Mouse (Mus musculus) Muller cell, postnatal 12 days (primary cell): ENCODE measurements around the gene Paox.

Experiments
- DNase-seq: peaks from one replicate; pipeline ENCODE4 v3.0.0-alpha.2; 2015; ENCODE audit errors: inconsistent ontology term

Paox gene

GRCm38 (mm10) chr7:140115583-140116328 is at the start of gene Paox:
Gene Paox (plus strand): TSS chr7:140115799.
- peak; percentile 72 for DNase-seq

GRCm38 (mm10) chr7:140067397-140067796 is 48.2 kb upstream of the Paox start:
- no peak for DNase-seq

- no peak for DNase-seq
Observed at GRCm38 (mm10) chr7:140070042-140070711, 45.4 kb upstream of the Paox start.

DNA sequence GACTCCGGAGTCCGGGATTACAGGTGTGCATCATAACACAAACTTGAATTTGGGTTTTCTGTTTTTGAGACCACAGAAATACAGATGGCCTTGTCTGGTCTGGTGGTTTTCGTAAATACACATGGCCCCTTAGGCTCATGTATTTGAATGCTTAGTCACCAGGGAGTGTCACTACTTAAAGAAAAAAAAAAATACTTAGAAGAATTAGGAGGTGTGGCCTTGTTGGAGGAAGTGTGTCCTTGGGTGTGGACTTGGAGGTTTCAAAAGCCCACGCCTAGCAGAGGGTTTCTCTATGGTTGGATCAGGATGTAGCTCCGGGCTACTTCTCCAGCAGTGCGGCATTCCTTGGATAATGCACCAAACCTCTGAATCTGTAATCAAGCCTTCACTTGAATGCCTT is 37.9 kb upstream of the Paox start:
- no peak for DNase-seq

DNA sequence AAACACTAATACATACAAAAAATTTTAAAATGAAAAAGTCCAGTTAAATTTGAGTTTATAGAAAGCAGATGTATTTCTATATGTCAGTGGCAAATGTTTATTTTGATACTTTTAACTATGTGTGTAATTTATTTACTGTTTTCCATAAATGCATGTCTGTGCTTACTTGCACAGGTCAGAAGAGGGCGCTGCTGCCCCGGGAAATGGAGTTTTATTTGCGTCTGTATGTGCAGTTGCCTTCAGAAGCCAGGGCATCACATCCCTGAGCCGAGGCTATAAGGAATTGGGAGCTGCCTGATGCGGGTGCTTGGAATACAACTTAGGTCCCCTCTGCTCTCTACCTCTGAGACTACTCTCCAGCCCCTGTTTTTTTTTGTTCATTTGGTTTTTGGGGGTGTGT is 36.9 kb upstream of the Paox start:
- DNase-seq: peak; percentile 66

DNA sequence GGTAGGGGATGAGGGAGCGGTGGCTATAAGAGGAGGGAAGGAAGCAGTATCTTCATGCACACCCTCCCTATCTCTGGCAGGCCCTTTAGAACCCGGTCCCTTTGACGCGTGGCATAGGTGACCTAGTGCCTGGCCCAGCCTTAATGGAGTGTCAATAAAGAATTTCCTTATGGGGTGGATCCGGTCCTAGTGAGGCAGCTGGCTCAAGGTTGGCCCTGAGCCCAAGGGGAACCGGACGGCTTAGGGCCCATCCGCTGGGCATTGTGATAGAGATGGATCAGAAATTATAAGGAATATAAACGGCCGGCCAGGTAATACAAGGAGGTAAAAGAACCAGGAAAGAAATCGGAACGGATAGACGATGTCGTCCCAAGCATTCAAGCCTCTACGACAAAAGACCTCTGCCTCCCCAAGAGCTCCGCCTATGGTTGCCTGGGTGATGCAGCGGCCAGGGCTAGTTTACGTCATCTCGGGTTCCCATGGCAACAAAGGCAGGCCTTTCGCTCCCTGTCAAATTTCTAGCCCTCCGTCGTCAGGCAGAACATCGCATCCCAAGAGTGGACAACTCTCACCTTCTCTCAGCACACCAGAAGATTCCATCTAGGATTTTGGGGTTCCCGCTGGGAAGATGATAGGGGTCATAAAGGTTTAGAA is 35.0 kb upstream of the Paox start:
- peak; percentile 77 for DNase-seq

DNA sequence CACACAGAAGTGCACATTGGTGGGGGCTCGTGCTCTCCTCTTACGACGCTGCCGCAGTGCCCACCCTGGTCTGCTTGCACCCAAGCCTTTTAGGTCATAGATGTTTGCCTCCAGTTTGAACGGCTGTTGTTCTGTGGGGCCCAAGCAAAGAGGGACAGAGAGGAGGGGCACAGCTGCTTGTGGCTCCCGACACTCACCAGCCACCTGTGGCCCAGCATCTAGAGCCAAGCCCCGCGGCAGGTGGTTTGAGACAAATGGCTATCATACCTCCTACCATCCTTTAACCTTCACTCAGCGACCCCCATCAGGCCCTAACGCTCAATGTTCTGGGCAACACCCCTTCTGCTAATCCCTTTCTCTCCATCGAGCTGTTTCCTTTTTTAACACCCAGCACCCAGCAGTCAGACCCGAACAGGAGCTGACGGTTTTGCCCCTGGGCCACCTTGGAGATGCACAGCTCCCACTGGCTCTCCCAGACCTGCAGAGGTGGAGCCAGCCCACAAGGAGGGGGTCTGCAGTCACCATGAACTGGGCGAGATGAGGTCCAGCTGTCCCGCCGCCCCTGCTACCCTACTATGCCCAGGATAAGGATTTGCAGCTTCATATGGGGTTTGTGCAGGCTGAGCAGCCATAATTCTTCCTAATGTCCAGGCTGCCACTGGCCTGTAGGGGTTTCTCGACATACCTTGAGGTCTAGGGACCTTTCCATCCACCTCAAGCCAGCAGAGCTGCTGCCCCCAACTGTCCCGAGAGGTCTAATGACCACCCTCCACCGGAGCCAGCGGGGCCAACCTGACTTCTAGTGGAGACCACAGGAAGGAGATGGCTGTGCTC is 34.0 kb upstream of the Paox start:
- DNase-seq: no peak

DNA sequence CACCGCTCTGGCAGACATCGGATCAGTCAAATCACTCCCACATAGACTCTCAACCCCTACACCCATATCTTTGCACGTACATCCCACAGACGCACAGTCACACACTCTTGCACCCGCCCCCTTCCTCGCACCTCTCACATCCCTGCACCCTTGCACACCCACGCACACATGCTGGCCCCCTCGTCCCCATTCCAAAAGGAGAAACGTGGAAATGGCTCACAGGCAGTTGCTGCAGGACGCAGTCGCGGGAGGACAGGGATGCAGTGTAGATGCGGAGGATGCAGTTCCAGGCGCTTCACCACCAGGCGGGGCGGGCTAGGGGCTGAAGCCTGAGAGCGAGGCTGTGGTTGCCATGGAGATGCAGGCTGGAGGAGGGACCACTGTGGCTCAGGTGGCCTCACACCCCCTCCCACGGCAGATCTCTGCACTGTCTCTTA is 33.3 kb upstream of the Paox start, which contains the start of gene Caly:
Gene Caly (minus strand): TSS at position 307 of the 437 bp plus-strand sequence.
- peak; percentile 58 for DNase-seq

DNA sequence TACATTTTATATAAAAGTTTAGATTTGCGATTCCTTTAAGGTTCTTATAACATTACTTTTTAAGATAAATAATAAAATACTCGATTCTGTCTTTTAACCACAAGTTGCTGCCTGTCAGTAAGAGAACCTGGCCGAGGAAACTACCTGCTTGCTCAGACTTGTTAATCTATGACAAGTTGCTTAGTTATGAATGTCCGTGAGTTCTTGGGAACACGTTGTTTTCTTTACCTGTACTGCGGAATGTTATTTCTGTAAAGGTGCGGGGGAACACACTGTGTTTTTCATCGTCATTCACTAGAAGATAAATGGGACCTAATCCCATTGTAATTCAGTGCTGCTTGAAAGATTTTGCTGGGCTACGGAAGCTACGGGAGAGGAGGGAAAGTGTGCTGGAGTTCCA is 25.0 kb upstream of the Paox start:
- no peak for DNase-seq

- DNase-seq: no peak
Observed at GRCm38 (mm10) chr7:140092924-140093528, 22.6 kb upstream of the Paox start, which contains the start of gene Prap1. Gene Prap1 (plus strand): TSS chr7:140093395.

DNA sequence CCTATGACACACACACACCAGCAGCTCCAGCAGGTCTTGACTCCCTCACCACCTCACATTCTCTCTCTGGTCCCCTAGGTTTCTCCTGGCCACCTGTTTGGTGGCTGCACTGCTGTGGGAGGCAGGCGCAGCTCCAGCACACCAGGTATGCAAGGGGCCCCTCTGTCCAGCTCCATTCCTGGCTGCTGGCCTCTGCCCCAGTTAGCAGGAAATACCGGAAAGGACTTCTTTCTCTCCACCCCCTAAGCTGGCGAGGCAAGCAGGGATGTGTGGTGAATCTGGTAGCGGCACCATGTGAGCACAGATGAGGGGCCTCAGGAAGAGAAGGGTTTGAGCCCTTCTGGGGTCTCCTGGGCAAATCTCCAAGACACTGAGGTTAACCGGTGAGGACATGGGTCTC is 20.6 kb upstream of the Paox start:
- DNase-seq: no peak

- DNase-seq: no peak
Observed at GRCm38 (mm10) chr7:140095556-140095955, 20.0 kb upstream of the Paox start.

- no peak for DNase-seq
Observed at GRCm38 (mm10) chr7:140096055-140096454, 19.5 kb upstream of the Paox start.

GRCm38 (mm10) chr7:140098466-140098865 is 17.1 kb upstream of the Paox start:
- no peak for DNase-seq

- no peak for DNase-seq
Observed at GRCm38 (mm10) chr7:140101498-140101897, 14.1 kb upstream of the Paox start.

DNA sequence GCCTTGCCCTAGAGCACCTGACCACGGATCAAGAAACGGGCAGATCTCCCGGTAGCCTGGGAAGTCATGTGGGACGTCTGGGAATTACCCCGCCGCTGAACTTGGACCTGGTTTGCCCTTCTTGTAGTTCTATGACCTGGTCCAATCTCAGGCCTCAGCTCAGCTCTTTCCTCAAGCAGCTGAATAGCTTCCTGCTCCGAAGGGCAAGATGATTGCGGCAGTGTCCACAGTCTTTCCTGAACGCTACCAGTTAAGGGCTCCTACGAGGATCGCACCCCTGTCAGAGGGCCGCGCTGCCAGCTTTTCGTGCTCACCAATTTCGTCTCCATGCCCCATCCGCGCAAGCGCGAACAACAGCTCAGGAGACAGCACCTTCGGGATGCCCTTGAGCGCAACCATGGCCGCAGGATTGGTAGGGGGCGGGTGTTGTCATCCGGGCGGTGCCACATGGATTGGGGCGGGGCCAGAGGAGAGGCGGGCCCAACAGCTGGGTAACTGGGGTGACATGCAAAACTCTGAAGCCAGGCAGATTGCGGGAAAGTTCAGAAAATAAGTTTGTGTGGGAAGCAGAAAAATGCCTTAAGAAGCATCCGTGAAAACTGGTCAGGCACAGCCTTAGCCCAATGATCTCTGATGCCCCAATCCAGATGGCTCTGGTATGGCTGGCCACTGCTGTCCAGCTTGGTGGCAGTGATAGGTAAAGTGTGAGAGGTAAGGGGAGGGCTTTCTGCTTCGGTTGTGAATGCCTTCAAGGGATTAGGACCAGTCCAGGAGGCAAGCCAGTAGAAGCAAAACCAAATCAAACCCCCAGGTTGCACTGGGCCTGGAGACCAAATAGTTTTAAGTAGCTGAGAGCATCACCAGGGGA is 13.4 kb upstream of the Paox start, which contains the start of gene Fuom:
Gene Fuom (minus strand): TSS at position 449 of the 868 bp plus-strand sequence.
- peak; percentile 89 for DNase-seq

DNA sequence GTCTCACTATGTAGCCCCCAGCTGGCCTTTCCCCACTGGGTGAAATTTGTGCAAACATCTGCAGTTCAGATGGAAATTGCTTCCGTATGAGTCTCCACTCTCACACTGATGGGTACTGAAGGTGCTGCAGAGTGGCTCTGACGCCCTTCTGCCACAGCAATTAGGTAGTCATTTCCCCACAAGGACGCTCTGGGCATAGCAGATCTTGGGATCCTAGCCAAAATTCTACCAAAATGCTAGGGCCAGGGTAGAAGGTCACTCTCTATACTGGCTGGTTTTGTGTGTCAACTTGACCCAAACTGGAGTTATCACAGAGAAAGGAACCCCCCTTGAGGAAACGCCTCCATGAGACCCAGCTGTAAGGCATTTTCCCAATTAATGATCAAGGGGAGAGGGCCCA is 11.6 kb upstream of the Paox start:
- DNase-seq: no peak

DNA sequence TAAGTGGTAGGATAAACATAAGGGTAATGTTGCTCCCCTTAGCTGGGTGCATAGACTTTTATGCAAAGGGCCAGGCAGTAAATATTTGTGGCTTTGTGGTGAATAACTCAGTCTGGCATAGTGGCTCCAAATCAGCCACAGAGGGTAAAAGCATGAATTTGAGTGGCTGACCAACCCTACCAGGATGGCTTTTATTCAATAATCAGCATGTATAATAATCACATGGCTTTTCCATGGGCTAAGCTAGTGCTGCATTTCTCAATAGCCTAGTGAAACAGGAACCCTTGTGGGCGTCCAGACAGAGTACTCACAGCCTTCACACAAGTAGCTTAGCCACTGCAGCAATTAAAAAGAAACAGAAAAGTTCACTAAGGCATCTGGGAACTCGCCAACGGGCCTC is 3.7 kb upstream of the Paox start:
- DNase-seq: peak; percentile 74

DNA sequence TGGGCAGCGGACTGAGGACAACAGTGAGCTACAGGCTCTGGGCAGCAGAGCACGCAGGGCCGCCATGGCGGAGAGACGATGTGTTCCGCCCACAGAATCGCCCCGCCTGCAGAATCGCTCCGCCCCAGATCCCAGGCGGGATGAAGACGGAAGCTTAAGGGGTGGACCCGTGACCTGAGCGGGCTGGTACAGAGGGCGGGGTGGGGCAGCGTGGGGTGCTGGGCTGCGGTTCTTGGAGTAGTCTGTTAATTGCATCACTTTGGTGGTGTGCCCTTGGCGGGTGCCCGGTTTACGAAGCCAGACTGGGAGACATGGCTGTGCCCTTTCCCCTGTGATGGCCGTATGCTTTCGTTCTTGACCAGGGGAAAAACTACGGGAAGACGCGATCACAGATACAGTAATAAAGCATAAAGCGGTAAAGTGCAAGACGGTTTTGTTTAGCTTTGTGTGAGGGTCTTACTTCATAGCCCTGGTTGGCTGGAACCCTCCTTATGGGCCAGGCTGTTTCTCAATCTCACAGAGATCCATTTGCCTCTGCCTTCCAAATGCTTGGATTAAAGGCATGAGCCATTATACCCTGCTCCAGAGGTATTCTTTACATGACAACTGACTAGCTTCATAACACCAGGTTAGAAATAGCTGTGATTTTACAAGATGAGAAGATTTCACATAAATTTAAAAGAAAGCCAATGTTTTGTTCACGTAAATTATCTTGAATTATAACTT is 893 bp downstream of the Paox start, which contains the start of gene Echs1:
Gene Echs1 (minus strand): TSS at position 148 of the 726 bp plus-strand sequence.
- DNase-seq: peak; percentile 95
